Mouse (Mus musculus) erythroblast, embryonic 14.5 days (primary cell): Measurements from ENCODE around the gene Zdhhc8. TPM values are rescaled to one million over a fixed set of nuclear protein-coding genes. Genes with fewer than 3 reads are reported as not detected.
"Not testable (repeated sequence)": the region's sequence is repeated elsewhere in the genome, so short reads cannot be mapped to it uniquely, and the experiment has no call there.

Experiments
- H3K27me3 ChIP-seq: 2 replicates; pipeline ENCODE4 v1.6.1; 2012; ENCODE audit warnings: inconsistent platforms; ENCODE audit not compliant: control insufficient read depth
- H3K36me3 ChIP-seq: 2 replicates; pipeline ENCODE4 v1.6.1; 2012; ENCODE audit warnings: mild to moderate bottlenecking, inconsistent platforms; ENCODE audit not compliant: control insufficient read depth
- H3K4me1 ChIP-seq: 2 replicates; pipeline ENCODE4 v1.6.1; 2012; ENCODE audit warnings: inconsistent platforms; ENCODE audit not compliant: control insufficient read depth
- H3K4me3 ChIP-seq: replicated peaks from 2 replicates; pipeline ENCODE3; 2012; ENCODE audit warnings: moderate library complexity, mild to moderate bottlenecking, inconsistent platforms
- H3K9me3 ChIP-seq: 2 replicates; pipeline ENCODE4 v1.6.1; 2012; ENCODE audit warnings: low read length, inconsistent platforms, mixed read lengths; ENCODE audit not compliant: control insufficient read depth
- GATA1 ChIP-seq: IDR thresholded peaks from 2 replicates; pipeline ENCODE4 v1.6.1; 2012; ENCODE audit warnings: low read length, inconsistent platforms, mixed read lengths
- TAL1 ChIP-seq: IDR thresholded peaks from 3 replicates; pipeline ENCODE4 v1.6.1; 2012; ENCODE audit warnings: low read length, inconsistent platforms, mixed read lengths
- polyA plus RNA-seq: library from polyadenylated mRNA; stranded (reverse); fragments of >175 nt; gene quantifications from 2 replicates; pipeline ENCODE4 v1.2.3, GENCODE M21; 2012

Zdhhc8 gene
- polyA plus RNA-seq, 1 experiment, result 0.20 TPM

DNA sequence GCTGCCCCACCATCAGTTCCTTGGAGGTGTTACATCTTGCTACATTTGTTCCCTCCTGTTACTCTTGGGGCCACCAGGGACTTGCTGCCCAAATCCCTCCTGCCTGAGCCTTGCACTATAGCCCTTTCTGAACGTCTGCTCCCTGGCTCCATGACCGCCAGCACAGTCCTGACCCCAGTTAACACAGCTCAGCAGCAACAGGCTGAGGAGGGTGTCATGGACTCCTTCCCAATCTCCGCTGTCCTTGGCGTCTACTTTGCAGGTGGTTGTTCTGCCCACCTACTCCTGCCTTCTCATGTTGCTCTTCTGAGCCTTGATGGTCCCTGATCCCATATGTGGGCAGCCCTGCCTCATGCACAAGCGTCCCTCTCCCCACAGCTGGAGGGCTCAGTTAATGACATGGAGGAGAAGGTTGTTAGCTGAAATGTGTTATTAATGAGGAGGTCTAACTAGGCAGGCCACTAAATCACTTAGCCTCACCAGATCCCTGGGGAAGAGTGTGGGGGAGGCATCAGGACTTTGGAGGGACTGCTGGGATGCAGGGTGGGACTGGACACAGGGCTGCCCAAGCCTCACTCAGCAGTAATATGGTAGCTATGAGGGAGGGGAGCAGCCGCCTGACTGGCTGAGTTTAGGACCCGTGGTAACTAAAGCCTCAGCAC lies 31.4 kb downstream of the Zdhhc8 start:
- no peaks in the 10 kb centered on the region for H3K4me1 ChIP-seq
- no peaks in the 10 kb centered on the region; the same call in 1 of the 2 replicates for H3K27me3 ChIP-seq
- H3K4me3 ChIP-seq, result no peak overlapping the region
- no peaks in the 10 kb centered on the region for H3K36me3 ChIP-seq
- H3K9me3 ChIP-seq, result no peaks in the 10 kb centered on the region
- TF ChIP-seq TAL1 (0 out of 3 replicates have a peak, but pooled peaks have one; percentile 2), GATA1 (no peak)

DNA sequence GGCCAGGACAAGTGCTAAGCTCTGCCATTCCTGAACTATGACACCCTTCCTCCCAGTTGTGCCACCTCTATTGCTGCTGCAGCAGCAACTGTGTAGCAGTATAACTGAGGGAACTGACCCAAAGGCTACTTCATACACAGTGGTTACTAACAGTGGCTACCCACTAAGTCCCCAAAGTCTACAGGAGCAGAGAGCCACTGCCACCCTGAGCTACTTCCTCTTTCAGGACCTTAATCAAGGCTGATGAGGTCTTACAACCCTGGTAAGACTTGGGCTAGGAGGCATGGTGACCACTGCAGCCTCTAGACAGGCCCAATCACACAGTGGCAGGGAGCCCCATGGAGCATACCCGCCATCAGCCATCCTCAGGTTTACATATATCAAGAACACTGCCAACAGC lies 32.9 kb downstream of the Zdhhc8 start:
- no peaks in the 10 kb centered on the region for H3K9me3 ChIP-seq
- TF ChIP-seq GATA1, result no peak
- no peak for TF ChIP-seq TAL1
- H3K27me3 ChIP-seq, result no peaks in the 10 kb centered on the region; the same call in 1 of the 2 replicates
- H3K36me3 ChIP-seq, result no peaks in the 10 kb centered on the region
- no peak overlapping the region for H3K4me3 ChIP-seq
- H3K4me1 ChIP-seq, result no peaks in the 10 kb centered on the region

DNA sequence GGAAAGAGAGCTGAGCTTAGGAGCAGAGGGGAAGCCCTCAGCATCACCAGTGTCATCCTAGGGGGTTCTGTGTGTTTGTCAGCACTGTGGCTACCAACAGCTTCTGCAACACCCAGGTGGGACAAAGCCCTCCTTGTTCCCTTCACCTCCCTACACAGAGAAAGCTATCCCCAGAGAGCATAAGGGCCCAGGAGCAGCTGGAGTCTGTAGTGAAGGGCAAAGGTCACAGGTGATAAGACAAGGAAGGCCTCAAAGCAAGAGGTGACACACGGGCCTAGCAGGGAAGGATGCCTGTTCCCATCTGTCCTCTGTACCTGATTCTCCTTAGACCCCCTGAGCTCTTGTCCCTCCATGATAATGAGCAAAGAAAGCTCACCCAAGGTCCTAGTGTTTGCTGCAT lies 33.3 kb downstream of the Zdhhc8 start:
- Histone ChIP-seq H3K36me3 (no peaks in the 10 kb centered on the region), H3K27me3 (no peaks in the 10 kb centered on the region; the same call in 1 of the 2 replicates), H3K4me3 (no peak overlapping the region), H3K4me1 (no peaks in the 10 kb centered on the region), H3K9me3 (no peaks in the 10 kb centered on the region)
- TF ChIP-seq GATA1, result no peak
- TF ChIP-seq TAL1, result no peak

DNA sequence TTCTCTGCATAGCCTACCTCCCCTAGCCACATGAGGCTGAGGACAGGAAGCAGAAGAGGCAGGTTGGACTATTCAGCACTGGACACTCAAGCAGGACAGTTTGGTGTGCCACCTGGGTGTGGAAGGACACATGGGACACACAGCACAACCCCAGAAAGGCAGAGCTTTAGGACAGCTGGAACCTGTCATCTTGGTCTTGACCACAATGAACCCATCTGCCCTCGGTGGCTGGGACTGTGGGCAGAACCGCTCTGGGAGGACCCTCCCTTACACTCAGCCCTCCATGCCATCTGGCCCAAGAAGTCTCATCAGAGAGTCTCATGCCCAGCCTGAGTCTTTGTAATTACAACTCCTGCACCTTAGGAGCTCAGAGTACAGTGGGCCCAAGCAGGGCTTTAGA lies 34.9 kb downstream of the Zdhhc8 start:
- no peaks in the 10 kb centered on the region for H3K27me3 ChIP-seq
- no peaks in the 10 kb centered on the region for H3K9me3 ChIP-seq
- no peaks in the 10 kb centered on the region for H3K36me3 ChIP-seq
- TF ChIP-seq GATA1 (no peak), TAL1 (no peak)
- H3K4me3 ChIP-seq, result no peak overlapping the region
- H3K4me1 ChIP-seq, result no peaks in the 10 kb centered on the region

DNA sequence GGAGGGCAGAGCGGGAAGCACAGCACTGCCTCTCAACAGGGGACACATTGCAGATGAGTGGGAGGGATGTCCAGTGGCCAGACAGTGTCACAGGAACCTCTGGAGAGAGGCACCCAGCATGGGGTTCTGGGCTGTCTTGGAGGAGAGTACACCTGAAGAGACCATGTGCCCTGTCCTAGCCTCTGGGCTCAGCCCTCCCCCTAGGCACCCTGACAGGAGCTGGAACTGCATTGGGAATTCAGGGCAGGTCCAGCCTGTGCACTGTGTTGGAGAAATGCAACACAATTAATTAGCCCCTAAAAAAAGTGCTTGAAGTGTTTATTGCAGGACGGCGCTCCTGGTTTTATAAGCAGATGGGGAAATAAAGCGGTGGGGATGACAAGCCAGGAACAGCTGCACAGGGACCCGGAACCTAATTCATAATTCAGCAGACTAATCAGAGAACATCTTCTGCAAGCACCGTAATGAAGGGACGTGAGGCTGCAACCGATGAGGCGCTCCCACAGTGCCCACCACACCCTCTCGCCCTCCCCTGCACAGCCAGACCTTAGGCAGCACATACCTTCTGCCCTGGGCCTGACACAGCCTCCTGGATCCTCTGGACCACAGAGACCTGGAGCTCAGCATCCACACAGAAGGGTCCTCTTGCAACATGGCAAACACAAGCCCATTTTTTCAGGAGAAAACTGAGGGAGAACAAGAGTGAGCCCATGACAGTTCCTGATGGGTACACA lies 36.4 kb downstream of the Zdhhc8 start:
- Histone ChIP-seq H3K27me3 (no peaks in the 10 kb centered on the region), H3K4me3 (no peak overlapping the region)
- TF ChIP-seq TAL1 (no peak), GATA1 (no peak)

DNA sequence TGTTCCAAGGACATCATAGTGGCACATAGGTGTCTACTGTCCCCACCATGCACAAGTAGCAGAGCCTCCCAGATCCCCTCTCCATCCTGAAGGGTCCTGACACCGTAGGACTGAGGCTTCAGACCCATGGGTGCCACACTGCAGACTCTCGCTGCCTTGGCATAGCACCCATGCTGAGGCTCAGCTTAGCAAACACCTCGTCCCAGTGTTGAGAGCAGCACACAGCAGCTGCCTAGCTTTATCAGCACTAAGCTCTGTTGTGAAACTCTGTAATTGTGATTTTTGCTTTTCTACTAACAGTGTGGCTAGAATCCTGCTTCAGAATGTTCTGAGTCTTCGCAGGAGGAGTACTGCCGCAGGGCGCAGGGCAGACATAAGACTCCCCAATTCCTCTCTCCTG lies 37.1 kb downstream of the Zdhhc8 start:
- H3K27me3 ChIP-seq, result no peaks in the 10 kb centered on the region

More for the DNA sequence above, 36.4 kb downstream of the Zdhhc8 start:
- no peaks in the 10 kb centered on the region for H3K4me1 ChIP-seq
- H3K36me3 ChIP-seq, result no peaks in the 10 kb centered on the region
- H3K9me3 ChIP-seq, result no peaks in the 10 kb centered on the region

DNA sequence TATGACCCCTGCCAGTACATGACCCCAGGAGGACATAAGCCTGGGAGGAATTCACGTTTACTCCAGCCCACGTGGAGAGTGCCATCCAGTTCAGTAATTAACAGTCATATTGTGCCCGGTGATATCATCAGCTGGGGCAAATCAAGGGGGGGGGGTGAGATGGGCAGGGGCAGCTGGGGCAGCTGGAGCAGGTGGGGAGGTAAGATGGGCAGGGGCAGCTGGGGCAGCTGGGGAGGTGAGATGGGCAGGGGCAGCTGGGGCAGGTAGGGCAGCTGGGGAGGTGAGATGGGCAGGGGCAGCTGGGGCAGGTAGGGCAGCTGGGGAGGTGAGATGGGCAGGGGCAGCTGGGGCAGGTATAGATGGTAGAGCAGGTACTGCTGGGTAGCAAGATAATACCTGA lies 39.4 kb downstream of the Zdhhc8 start:
- H3K9me3 ChIP-seq, H3K4me1 ChIP-seq, H3K27me3 ChIP-seq, H3K36me3 ChIP-seq, H3K4me3 ChIP-seq: not testable (repeated sequence)

More for the DNA sequence above, 37.1 kb downstream of the Zdhhc8 start:
- H3K36me3 ChIP-seq, result no peaks in the 10 kb centered on the region
- no peak overlapping the region for H3K4me3 ChIP-seq
- TF ChIP-seq GATA1, result no peak
- TF ChIP-seq TAL1, result no peak
- H3K4me1 ChIP-seq, result no peaks in the 10 kb centered on the region
- no peaks in the 10 kb centered on the region for H3K9me3 ChIP-seq

DNA sequence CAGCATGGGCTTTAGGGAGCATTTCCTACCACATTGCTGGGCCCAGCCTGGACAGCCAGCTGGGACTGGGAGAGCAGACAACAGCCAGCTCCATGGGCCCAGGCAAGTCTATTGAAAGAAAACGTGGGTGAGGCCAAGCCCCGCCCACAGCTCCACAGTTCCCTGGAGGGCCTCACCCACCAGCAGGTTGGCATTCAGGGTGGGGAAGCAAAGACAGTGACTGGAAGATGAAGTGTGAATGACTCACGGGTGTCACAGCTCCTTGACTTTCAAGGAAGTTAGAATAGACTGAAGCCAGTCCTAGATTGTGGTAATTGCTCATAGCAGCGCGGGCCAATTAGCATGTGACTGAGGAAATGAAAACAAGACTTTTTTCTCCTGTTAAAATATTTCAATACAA lies 39.9 kb downstream of the Zdhhc8 start:
- Histone ChIP-seq H3K4me1 (no peaks in the 10 kb centered on the region), H3K9me3 (no peaks in the 10 kb centered on the region), H3K4me3 (no peak overlapping the region), H3K27me3 (no peaks in the 10 kb centered on the region), H3K36me3 (no peaks in the 10 kb centered on the region)
- TF ChIP-seq TAL1 (no peak), GATA1 (no peak)

DNA sequence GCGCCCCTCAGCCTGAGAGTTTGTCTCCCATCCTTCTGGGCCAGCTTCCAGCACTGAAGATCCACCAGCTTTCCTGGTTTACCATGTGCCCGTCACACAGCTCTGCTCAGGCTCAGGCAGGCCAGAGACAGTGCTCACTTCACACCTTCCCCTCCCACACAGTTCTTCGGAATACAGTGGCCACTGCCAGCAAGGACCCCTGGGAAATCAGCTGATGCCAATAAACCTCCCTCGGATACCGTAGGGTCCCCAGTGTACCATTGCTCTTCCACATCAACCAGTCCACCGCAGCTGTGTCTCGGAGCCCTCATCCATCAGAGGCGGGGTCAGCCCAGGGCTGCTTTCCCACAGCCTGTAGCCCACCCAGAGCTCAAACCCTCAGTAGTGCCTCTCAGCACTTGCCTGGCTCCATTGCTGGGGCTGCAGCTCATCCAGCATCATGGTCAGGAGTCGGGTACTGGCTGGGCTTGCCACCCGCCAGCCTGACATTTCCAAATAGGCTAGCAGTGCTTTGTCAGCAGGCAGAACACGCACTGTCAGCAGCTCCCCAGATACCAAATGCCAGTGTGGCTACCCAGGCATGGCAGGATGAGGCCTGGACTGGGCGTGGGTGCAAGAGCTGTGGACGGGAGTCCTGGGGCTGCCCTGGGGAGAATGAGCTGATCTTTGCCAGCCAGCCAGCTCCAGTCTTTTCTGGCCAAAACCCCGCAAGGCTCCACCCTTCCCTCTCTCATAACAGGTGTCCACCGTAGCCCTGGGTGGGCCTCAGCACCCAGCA lies 40.5 kb downstream of the Zdhhc8 start:
- TF ChIP-seq TAL1, result no peak
- no peak for TF ChIP-seq GATA1
- no peaks in the 10 kb centered on the region for H3K27me3 ChIP-seq
- no peaks in the 10 kb centered on the region for H3K36me3 ChIP-seq
- no peaks in the 10 kb centered on the region for H3K9me3 ChIP-seq
- no peak overlapping the region for H3K4me3 ChIP-seq
- H3K4me1 ChIP-seq, result no peaks in the 10 kb centered on the region
